Mouse (Mus musculus) olfactory bulb, adult 2 months (tissue): ENCODE data around the gene Egln1.

ENCODE experiments used
- CTCF ChIP-seq: fragments of 200-500 bp; IDR thresholded peaks from 2 replicates; pipeline ENCODE4 v1.5.1; 2012; ENCODE audit warnings: low read depth, mild to moderate bottlenecking, low read length, moderate library complexity; ENCODE audit not compliant: insufficient read depth
- POLR2A ChIP-seq: fragments of 200-500 bp; IDR thresholded peaks from 2 replicates; pipeline ENCODE4 v1.6.1; 2012; ENCODE audit warnings: mild to moderate bottlenecking, low read depth, low read length, moderate library complexity; ENCODE audit not compliant: insufficient read depth

GRCm38 (mm10) chr8:124948733-124949111 is 402 bp downstream of the Egln1 start:
- TF ChIP-seq POLR2A, result no peak; the same call in 1 of the 2 replicates
- TF ChIP-seq CTCF, result no peak
